Mouse (Mus musculus): ENCODE results near the gene Icam4.

- TF ChIP-seq CTCF (IDR thresholded peaks at IDR 0.05; ENCODE audit: low read depth) (no peak), EP300 (optimal IDR thresholded peaks at IDR 0.05) (no peak)
Observed at GRCm38 (mm10) chr9:21014691-21015570, 14.2 kb upstream of the Icam4 start.
